Mouse (Mus musculus) left cerebral cortex, adult 6 months (tissue): Measurements from ENCODE around the gene Npc2. TPM values are rescaled to one million over a fixed set of nuclear protein-coding genes. Genes with fewer than 3 reads are reported as not detected.

ENCODE experiments used
- long read RNA-seq, 2 experiments: library from polyadenylated mRNA; unstranded; transcript quantifications; one replicate each; pipeline ENCODE4 v2.0.0; 2019 to 2020
- polyA plus RNA-seq: library from polyadenylated mRNA; unstranded; fragments of <200 nt; fragmentation: Nextera tagmentation; gene quantifications from 2 replicates; pipeline ENCODE4 v1.2.3, GENCODE M21; 2021

The Npc2 gene
- 59.3 and 61.4 TPM in 2 replicates for polyA plus RNA-seq
- long read RNA-seq, experiment 1, transcript Npc2-201 (4 exons, 3,299 nt): major isoform, 358 of 364 reads
- long read RNA-seq, experiment 1, partial matches to known transcripts: 1 of 364 reads
- long read RNA-seq, experiment 1, other reads (novel, unspliced or antisense): 3 of 364 reads
- long read RNA-seq, experiment 2, transcript Npc2-201 (4 exons, 3,299 nt): major isoform, 174 of 191 reads
- long read RNA-seq, experiment 2, partial matches to known transcripts: 14 of 191 reads
- long read RNA-seq, experiment 2, other reads (novel, unspliced or antisense): 2 of 191 reads

GRCm38 (mm10) chr12:84772726-84773441, at the start of gene Npc2, which contains the start of gene Isca2:
Npc2 (minus strand) TSS chr12:84773152.
Isca2 (plus strand) TSS chr12:84773251.

Other genes with a start within 250 kb of the Npc2 start
- 0.06 TPM in 1 of 2 replicates, not detected in the other for gene Vsx2, start 203.4 kb downstream of the Npc2 start, polyA plus RNA-seq
- gene Abcd4, start 155.7 kb downstream of the Npc2 start, polyA plus RNA-seq: 8.5 and 10.3 TPM in 2 replicates
- gene Vrtn, start 132.1 kb downstream of the Npc2 start, polyA plus RNA-seq: not detected in 2 replicates
- 5.7 and 28.1 TPM in 2 replicates for gene Syndig1l, start 74.3 kb downstream of the Npc2 start, polyA plus RNA-seq
- 116 and 127 TPM in 2 replicates for gene Isca2, start 99 bp upstream of the Npc2 start, polyA plus RNA-seq
- gene Ltbp2, start 103.4 kb upstream of the Npc2 start, polyA plus RNA-seq: 0.04 TPM in 1 of 2 replicates, not detected in the other
- gene Fcf1, start 197.7 kb upstream of the Npc2 start, polyA plus RNA-seq: 66.0 and 72.3 TPM in 2 replicates
- 13.0 and 15.5 TPM in 2 replicates for gene Arel1, start 197.7 kb upstream of the Npc2 start, polyA plus RNA-seq
- gene Ylpm1, start 223.2 kb upstream of the Npc2 start, polyA plus RNA-seq: 8.1 and 18.9 TPM in 2 replicates